Mouse (Mus musculus) activated CD4-positive, CD25-positive, alpha-beta regulatory T cell, adult 4 months (primary cell): ENCODE results near the gene Olfr790. TPM values are rescaled to one million over a fixed set of nuclear protein-coding genes. Genes with fewer than 3 reads are reported as not detected.

Experiments
- ATAC-seq: one replicate; pipeline ENCODE4 v1.8.0; 2017
- polyA plus RNA-seq, 2 experiments: library from polyadenylated mRNA; unstranded; fragments of 100-300 nt; shearing (Covaris generic); gene quantifications; one replicate each; pipeline ENCODE4 v1.2.1; 2017

The Olfr790 gene
- polyA plus RNA-seq: not detected

DNA sequence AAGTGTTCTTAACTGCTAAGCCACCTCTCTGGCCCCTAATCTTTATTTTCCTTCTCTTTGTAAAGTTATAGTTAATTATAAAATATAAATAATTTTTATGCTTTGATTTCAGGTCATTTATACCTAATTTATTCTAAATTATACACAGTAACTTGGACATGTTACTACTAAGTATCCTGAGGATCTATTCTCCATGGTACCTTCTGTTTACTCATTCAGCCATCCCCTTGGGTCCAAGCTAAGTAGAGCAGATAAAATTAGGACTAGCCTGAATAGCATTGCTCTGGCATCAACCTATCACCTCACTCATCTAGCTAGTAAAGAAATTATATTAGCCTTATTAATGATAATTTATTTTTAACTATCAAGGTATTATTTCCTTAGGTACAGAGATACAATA is at the start of gene Olfr790:
Gene Olfr790 (plus strand): TSS at position 301 of the 400 bp plus-strand sequence.
- no peak for ATAC-seq

DNA sequence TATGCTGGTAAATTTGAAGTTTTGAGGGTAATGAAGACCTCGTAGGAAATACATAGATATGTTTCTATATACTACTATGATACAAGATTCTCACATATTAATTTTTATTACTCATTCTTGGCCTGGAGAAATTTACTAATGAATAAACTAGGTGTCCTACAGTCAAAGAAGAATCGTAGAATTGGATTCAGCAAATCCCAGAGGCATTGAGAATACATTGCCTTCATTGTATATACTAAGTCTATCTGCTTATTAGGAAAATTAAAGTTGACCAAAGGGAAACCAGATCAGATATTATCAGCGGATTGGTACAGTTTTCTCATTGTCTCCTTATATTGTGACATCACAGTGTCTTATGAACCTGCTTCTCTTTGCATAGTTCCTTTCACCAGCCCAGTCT is 36.7 kb upstream of the Olfr790 start, which contains the start of gene Olfr787:
Gene Olfr787 (plus strand): TSS at position 301 of the 400 bp plus-strand sequence.
- no peak for ATAC-seq

DNA sequence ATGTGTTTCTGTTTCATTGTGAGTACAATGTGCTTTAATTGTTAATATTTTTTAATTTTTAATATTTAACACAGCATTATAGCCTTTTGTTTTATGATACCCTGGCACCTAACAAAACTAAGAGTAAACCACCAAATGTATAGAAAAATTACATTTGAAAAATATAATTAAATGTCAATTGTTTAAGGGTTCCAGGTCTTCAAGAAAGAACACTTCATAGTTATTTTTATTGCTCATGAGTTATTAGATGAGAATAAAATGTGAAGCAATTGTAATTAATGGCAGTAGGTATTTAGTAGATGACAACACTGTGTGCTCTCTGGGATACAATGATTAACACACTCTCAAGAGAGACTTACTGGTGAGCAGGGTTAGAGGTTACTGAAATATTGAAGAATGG is 27.6 kb upstream of the Olfr790 start, which contains the start of gene Olfr788:
Gene Olfr788 (plus strand): TSS at position 301 of the 400 bp plus-strand sequence.
- no peak for ATAC-seq

DNA sequence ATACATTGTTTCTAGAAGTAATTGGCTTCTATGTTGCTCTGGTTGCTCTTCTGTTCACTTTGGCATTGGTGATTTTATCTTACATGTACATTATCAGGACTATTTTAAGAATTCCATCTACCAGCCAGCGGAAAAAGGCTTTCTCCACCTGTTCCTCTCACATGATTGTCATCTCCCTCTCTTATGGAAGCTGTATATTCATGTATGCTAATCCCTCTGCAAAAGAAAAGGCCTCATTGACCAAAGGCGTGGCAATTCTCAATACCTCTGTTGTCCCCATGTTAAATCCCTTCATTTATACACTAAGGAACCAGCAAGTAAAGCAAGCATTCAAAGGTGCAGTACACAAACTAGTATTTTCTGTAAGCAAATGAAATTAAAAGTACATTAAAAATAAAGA is 25.0 kb upstream of the Olfr790 start:
- ATAC-seq: no peak

DNA sequence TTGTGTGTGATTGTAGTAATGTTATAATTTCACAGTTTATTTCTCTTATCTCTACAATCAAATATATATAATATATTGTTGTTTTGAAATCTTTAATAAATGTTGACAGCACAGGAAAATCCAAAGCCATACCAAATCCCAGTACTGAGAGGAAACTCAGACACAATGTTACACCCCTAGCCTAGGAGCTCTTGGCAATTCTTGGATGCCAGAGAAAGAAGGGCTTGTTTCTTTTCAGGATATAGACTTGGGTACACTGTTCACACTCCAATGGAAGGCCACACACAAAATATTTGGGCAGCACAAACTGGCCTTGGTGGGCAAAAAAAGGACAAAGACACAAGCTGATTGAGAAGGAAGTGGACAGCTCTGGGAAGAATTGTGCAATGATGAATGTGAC is 24.6 kb upstream of the Olfr790 start:
- no peak for ATAC-seq

DNA sequence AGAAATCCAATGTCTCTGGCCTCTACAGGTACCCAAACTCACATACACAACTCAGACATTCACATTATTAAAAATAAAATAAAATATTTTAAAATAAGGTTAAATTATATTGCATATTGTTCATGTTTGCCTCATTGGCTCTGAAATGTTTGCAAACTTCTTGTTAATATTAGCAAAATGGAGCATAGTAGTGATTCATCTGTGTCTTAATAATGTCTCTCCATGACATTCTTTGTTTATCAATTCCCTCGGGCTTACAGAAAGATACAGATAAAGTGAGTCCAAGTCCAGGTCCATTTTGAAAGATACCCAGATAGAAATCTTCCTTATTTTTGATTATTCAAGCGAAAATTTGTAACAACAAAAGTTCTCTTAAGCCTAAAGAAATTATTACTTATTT is 13.8 kb upstream of the Olfr790 start, which contains the start of gene Olfr789:
Gene Olfr789 (plus strand): TSS at position 301 of the 400 bp plus-strand sequence.
- no peak for ATAC-seq

DNA sequence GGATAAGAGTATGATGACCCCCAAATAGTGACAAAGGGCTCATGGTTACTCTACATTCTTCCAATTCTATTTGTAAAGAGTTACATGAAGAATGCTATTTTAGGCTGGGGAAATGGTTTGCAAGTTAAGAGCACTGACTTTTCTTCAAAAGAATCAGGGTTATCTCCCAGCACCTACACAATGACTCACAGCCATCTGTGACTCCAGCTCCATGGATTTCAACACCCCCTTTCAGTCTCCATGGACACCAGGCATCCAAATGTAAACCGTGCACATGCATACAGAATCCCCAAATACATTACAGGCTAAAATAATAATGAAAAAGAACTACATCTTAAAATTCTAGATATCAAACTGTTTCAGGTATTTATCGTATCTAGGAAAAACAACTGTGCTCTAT is 8.2 kb upstream of the Olfr790 start:
- ATAC-seq: no peak

DNA sequence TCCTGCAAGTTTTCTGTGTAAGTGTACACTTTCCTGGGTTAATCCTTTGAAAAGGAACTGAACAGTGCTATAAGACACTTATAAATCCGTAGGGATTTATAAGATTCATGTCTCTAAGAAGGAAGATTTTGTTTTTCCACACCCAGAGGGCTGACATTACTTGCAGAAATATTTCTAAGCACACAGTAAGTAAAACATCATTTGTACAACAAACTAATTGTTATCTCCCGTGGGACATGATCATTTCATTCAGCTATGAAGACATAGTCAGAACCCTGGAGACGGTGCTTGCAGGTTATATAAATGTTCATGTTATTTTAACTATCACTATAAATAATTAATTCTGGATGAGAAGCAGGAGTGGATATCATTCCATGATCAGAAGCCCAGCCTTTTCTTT is 23.2 kb downstream of the Olfr790 start, which contains the start of gene Olfr791:
Gene Olfr791 (plus strand): TSS at position 301 of the 400 bp plus-strand sequence.
- ATAC-seq: no peak

DNA sequence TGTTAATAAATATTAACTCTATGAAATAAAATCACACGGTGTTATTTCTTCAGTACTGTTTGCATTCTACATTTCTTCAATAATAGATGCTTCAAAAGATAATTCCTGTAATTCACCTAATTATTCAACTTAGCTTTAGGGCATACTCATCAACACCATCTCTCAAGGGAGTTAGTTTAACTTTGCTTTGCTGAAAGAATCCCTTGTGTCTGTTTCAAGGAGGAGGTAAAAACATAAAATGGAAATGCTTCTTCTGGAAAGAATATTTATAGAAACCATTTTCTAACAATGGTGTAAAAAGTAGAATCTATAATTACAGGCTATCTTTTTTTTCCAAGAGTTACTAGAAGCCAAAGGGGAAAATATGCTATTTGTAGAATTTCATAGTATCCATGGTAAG is 40.6 kb downstream of the Olfr790 start, which contains the start of gene Olfr792:
Gene Olfr792 (plus strand): TSS at position 301 of the 400 bp plus-strand sequence.
- ATAC-seq: no peak

DNA sequence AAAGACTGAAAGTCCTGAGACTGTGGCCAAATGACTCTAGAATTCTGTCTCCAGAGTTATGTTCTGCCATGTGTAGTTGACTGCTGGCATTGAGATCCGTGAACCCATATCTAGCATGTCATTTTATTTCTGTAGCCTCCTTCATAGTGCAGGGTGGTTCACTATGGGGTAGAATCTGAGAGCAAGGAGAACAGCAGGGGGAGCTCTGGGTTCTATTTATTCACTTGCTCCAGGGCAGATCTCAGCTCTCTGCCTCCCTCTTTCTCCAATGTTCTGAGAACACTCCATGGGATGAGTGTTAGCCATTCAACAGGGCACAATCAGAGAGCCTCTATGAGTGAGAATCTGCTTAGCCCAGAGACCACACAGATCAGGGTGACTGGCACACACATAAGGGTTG is 51.1 kb downstream of the Olfr790 start:
- ATAC-seq: no peak

Other genes with a start within 250 kb of the Olfr790 start
- not detected for gene Olfr776, start 239.4 kb upstream of the Olfr790 start, polyA plus RNA-seq
- gene Olfr777, start 227.0 kb upstream of the Olfr790 start, polyA plus RNA-seq: not detected
- gene Olfr780, start 180.4 kb upstream of the Olfr790 start, polyA plus RNA-seq: under 1 TPM in 1 of 2 experiments, not detected in 1; 0.33 TPM
- gene Olfr781, start 169.6 kb upstream of the Olfr790 start, polyA plus RNA-seq: not detected
- not detected for gene Olfr782, start 149.6 kb upstream of the Olfr790 start, polyA plus RNA-seq
- gene Olfr784, start 114.4 kb upstream of the Olfr790 start, polyA plus RNA-seq: not detected
- not detected for gene Olfr785, start 93.1 kb upstream of the Olfr790 start, polyA plus RNA-seq
- not detected for gene Olfr786, start 71.2 kb upstream of the Olfr790 start, polyA plus RNA-seq
- gene Olfr787, start 36.6 kb upstream of the Olfr790 start, polyA plus RNA-seq: under 1 TPM in 1 of 2 experiments, not detected in 1; 0.33 TPM
- not detected for gene Olfr788, start 27.5 kb upstream of the Olfr790 start, polyA plus RNA-seq
- not detected for gene Olfr789, start 13.7 kb upstream of the Olfr790 start, polyA plus RNA-seq
- not detected for gene Olfr791, start 23.3 kb downstream of the Olfr790 start, polyA plus RNA-seq
- gene Olfr792, start 40.7 kb downstream of the Olfr790 start, polyA plus RNA-seq: not detected
- not detected for gene Olfr794, start 69.2 kb downstream of the Olfr790 start, polyA plus RNA-seq
- gene Olfr796, start 114.1 kb downstream of the Olfr790 start, polyA plus RNA-seq: not detected
- under 1 TPM in 1 of 2 experiments, not detected in 1; 0.61 TPM for gene Olfr798, start 129.4 kb downstream of the Olfr790 start, polyA plus RNA-seq
- not detected for gene Olfr799, start 139.0 kb downstream of the Olfr790 start, polyA plus RNA-seq
- not detected for gene Olfr800, start 159.2 kb downstream of the Olfr790 start, polyA plus RNA-seq
- gene Olfr801, start 175.4 kb downstream of the Olfr790 start, polyA plus RNA-seq: not detected
- gene Olfr802, start 189.7 kb downstream of the Olfr790 start, polyA plus RNA-seq: not detected
- not detected for gene Olfr803, start 195.8 kb downstream of the Olfr790 start, polyA plus RNA-seq
- not detected for gene Olfr804, start 204.7 kb downstream of the Olfr790 start, polyA plus RNA-seq
- gene Olfr805, start 230.9 kb downstream of the Olfr790 start, polyA plus RNA-seq: under 1 TPM in 1 of 2 experiments, not detected in 1; 0.24 TPM
- gene Olfr806, start 243.4 kb downstream of the Olfr790 start, polyA plus RNA-seq: not detected